Mouse (Mus musculus) MEL (cell line): ENCODE measurements at regions not wholly inside any gene's neighbourhood (a gene's known extent, or its start where the extent isn't known, plus 50 kb on each side); places are given as distances from the start of the nearest gene placed in this dataset.

Experiments used
- DNase-seq: peaks from one replicate; pipeline ENCODE4 v3.0.0; 2011; ENCODE audit warnings: low read depth, low spot score
- H3K27ac ChIP-seq: 2 replicates; pipeline ENCODE4 v1.5.1; 2012; ENCODE audit warnings: low read depth, mild to moderate bottlenecking, control low read depth, low read length, moderate library complexity; ENCODE audit not compliant: control insufficient read depth
- H3K27me3 ChIP-seq, 2 experiments: fragments of 150-350 bp in 1 of 2; sonication (generic) in 1 of 2; 2 replicates each; pipeline ENCODE4 v1.6.1; 2012; ENCODE audit warnings: low read length in 2 of 2, mild to moderate bottlenecking in 2 of 2, improper control_type of control experiment in 1 of 2, moderate library complexity in 1 of 2; ENCODE audit not compliant: insufficient read depth in 2 of 2, control insufficient read depth in 1 of 2
- H3K36me3 ChIP-seq, 2 experiments: 2 replicates each; pipeline ENCODE4 v1.6.1; 2012 to 2014; ENCODE audit warnings: low read length in 2 of 2, improper control_type of control experiment in 1 of 2, inconsistent platforms in 1 of 2, mild to moderate bottlenecking in 1 of 2; ENCODE audit not compliant: insufficient read depth in 2 of 2, control insufficient read depth in 1 of 2
- H3K4me1 ChIP-seq, 2 experiments: fragments of 150-350 bp in 1 of 2; sonication (generic) in 1 of 2; 2 replicates each; pipeline ENCODE4 v1.6.1; 2012; ENCODE audit warnings: low read length in 2 of 2, improper control_type of control experiment in 1 of 2, mild to moderate bottlenecking in 1 of 2; ENCODE audit not compliant: insufficient read depth in 2 of 2, control insufficient read depth in 1 of 2
- H3K4me3 ChIP-seq, 2 experiments: fragments of 150-350 bp in 1 of 2; sonication (generic) in 1 of 2; 2 replicates each; pipeline ENCODE4 v1.5.1; 2012; ENCODE audit warnings: low read depth in 2 of 2, low read length in 2 of 2, mild to moderate bottlenecking in 2 of 2, moderate library complexity in 2 of 2, control low read depth in 1 of 2, improper control_type of control experiment in 1 of 2; ENCODE audit not compliant: control insufficient read depth in 1 of 2, insufficient read depth in 1 of 2
- H3K79me2 ChIP-seq: 2 replicates; pipeline ENCODE4 v1.6.1; 2012; ENCODE audit warnings: mild to moderate bottlenecking, low read length, moderate library complexity; ENCODE audit not compliant: control insufficient read depth, poor library complexity, insufficient read depth
- H3K9ac ChIP-seq: 2 replicates; pipeline ENCODE4 v1.6.1; 2012; ENCODE audit warnings: low read depth, mild to moderate bottlenecking, control low read depth, low read length, moderate library complexity; ENCODE audit not compliant: control insufficient read depth, poor library complexity, severe bottlenecking
- H3K9me3 ChIP-seq: fragments of 150-350 bp; sonication (generic); replicated peaks from 2 replicates; pipeline ENCODE4 v1.6.1; 2012; ENCODE audit warnings: mild to moderate bottlenecking, low read length, improper control_type of control experiment, moderate library complexity; ENCODE audit not compliant: insufficient read depth
- BHLHE40 ChIP-seq: IDR thresholded peaks from 2 replicates; pipeline ENCODE4 v1.6.1; 2012; ENCODE audit warnings: low read depth, mild to moderate bottlenecking, inconsistent platforms, low read length, improper control_type of control experiment, borderline replicate concordance
- CTCF ChIP-seq, 3 experiments: IDR thresholded peaks in 2 of 3; conservative IDR thresholded peaks in 1 of 3; 2 replicates each; pipeline ENCODE4 v1.5.1; 2011 to 2012; ENCODE audit warnings: low read length in 3 of 3, low read depth in 2 of 3, mild to moderate bottlenecking in 2 of 3, improper control_type of control experiment in 1 of 3, inconsistent platforms in 1 of 3, mixed read lengths in 1 of 3, moderate library complexity in 1 of 3; ENCODE audit not compliant: control insufficient read depth in 1 of 3, insufficient read depth in 1 of 3, poor library complexity in 1 of 3, severe bottlenecking in 1 of 3
- E2F4 ChIP-seq: IDR thresholded peaks from 2 replicates; pipeline ENCODE4 v1.6.1; 2011; ENCODE audit warnings: low read depth, low read length, improper control_type of control experiment, borderline replicate concordance
- ELF1 ChIP-seq: IDR thresholded peaks from 2 replicates; pipeline ENCODE4 v1.6.1; 2014; ENCODE audit warnings: low read depth, mild to moderate bottlenecking, inconsistent platforms, low read length, improper control_type of control experiment, moderate library complexity
- EP300 ChIP-seq, 2 experiments: IDR thresholded peaks; 2 replicates each; pipeline ENCODE4 v1.6.1; 2011; ENCODE audit warnings: improper control_type of control experiment in 2 of 2, low read length in 2 of 2, low read depth in 1 of 2, mild to moderate bottlenecking in 1 of 2
- GABPA ChIP-seq: IDR thresholded peaks from 2 replicates; pipeline ENCODE4 v1.6.1; 2012; ENCODE audit warnings: low read depth, mild to moderate bottlenecking, inconsistent platforms, low read length, improper control_type of control experiment, moderate library complexity
- GATA1 ChIP-seq: IDR thresholded peaks from 2 replicates; pipeline ENCODE4 v1.6.1; 2011; ENCODE audit warnings: low read depth, low read length, improper control_type of control experiment
- HCFC1 ChIP-seq: IDR thresholded peaks from 2 replicates; pipeline ENCODE4 v1.6.1; 2012; ENCODE audit warnings: low read depth, mild to moderate bottlenecking, inconsistent platforms, low read length, improper control_type of control experiment, moderate library complexity
- KAT2A ChIP-seq: conservative IDR thresholded peaks from 2 replicates; pipeline ENCODE4 v1.6.1; 2012; ENCODE audit warnings: low read depth, low read length, improper control_type of control experiment, inconsistent platforms
- MAFK ChIP-seq: IDR thresholded peaks from 2 replicates; pipeline ENCODE4 v1.6.1; 2011; ENCODE audit warnings: low read depth, mild to moderate bottlenecking, low read length, improper control_type of control experiment, borderline replicate concordance
- MAX ChIP-seq: IDR thresholded peaks from 2 replicates; pipeline ENCODE4 v1.6.1; 2011; ENCODE audit warnings: low read length, improper control_type of control experiment
- MAZ ChIP-seq: IDR thresholded peaks from 2 replicates; pipeline ENCODE4 v1.6.1; 2012; ENCODE audit warnings: low read depth, mild to moderate bottlenecking, inconsistent platforms, low read length, improper control_type of control experiment
- MYC ChIP-seq: IDR thresholded peaks from 2 replicates; pipeline ENCODE4 v1.6.1; 2011; ENCODE audit warnings: low read depth, mild to moderate bottlenecking, low read length, improper control_type of control experiment, moderate library complexity
- POLR2A ChIP-seq, 2 experiments: IDR thresholded peaks; 2 replicates each; pipeline ENCODE4 v1.6.1; 2011 to 2012; ENCODE audit warnings: low read length in 2 of 2, mild to moderate bottlenecking in 2 of 2, control low read depth in 1 of 2, improper control_type of control experiment in 1 of 2, low read depth in 1 of 2, moderate library complexity in 1 of 2; ENCODE audit not compliant: control insufficient read depth in 1 of 2, insufficient read depth in 1 of 2, poor library complexity in 1 of 2
- POLR2AphosphoS2 ChIP-seq: IDR thresholded peaks from 2 replicates; pipeline ENCODE4 v1.6.1; 2011; ENCODE audit warnings: low read length, improper control_type of control experiment
- RAD21 ChIP-seq: IDR thresholded peaks from 2 replicates; pipeline ENCODE4 v1.6.1; 2011; ENCODE audit warnings: mild to moderate bottlenecking, low read depth, low read length, improper control_type of control experiment
- SIN3A ChIP-seq: IDR thresholded peaks from 2 replicates; pipeline ENCODE4 v1.6.1; 2012; ENCODE audit warnings: low read length, improper control_type of control experiment, inconsistent platforms
- SMC3 ChIP-seq: IDR thresholded peaks from 2 replicates; pipeline ENCODE4 v1.6.1; 2011; ENCODE audit warnings: low read depth, low read length, improper control_type of control experiment
- TBP ChIP-seq: IDR thresholded peaks from 2 replicates; pipeline ENCODE4 v1.8.0; 2011; ENCODE audit warnings: low read depth, low read length, improper control_type of control experiment
- TCF12 ChIP-seq: IDR thresholded peaks from 2 replicates; pipeline ENCODE4 v1.6.1; 2014; ENCODE audit warnings: low read depth, mild to moderate bottlenecking, inconsistent platforms, low read length, improper control_type of control experiment, moderate library complexity
- UBTF ChIP-seq: IDR thresholded peaks from 2 replicates; pipeline ENCODE4 v1.6.1; 2012; ENCODE audit warnings: low read depth, mild to moderate bottlenecking, inconsistent platforms, low read length, improper control_type of control experiment, moderate library complexity, borderline replicate concordance; ENCODE audit not compliant: insufficient read depth
- USF1 ChIP-seq: IDR thresholded peaks from 2 replicates; pipeline ENCODE4 v1.6.1; 2014; ENCODE audit warnings: low read depth, mild to moderate bottlenecking, inconsistent platforms, low read length, improper control_type of control experiment, moderate library complexity
- ZC3H11A ChIP-seq: IDR thresholded peaks from 2 replicates; pipeline ENCODE4 v1.6.1; 2012; ENCODE audit warnings: low read depth, mild to moderate bottlenecking, inconsistent platforms, low read length, improper control_type of control experiment
- ZKSCAN1 ChIP-seq: IDR thresholded peaks from 2 replicates; pipeline ENCODE4 v1.6.1; 2012; ENCODE audit warnings: low read depth, mild to moderate bottlenecking, inconsistent platforms, low read length, improper control_type of control experiment, moderate library complexity
- ZMIZ1 ChIP-seq: IDR thresholded peaks from 2 replicates; pipeline ENCODE4 v1.6.1; 2012; ENCODE audit warnings: low read depth, mild to moderate bottlenecking, inconsistent platforms, low read length, improper control_type of control experiment, moderate library complexity
- ZNF384 ChIP-seq: IDR thresholded peaks from 2 replicates; pipeline ENCODE4 v1.6.1; 2012; ENCODE audit warnings: low read depth, mild to moderate bottlenecking, inconsistent platforms, low read length, improper control_type of control experiment

DNA sequence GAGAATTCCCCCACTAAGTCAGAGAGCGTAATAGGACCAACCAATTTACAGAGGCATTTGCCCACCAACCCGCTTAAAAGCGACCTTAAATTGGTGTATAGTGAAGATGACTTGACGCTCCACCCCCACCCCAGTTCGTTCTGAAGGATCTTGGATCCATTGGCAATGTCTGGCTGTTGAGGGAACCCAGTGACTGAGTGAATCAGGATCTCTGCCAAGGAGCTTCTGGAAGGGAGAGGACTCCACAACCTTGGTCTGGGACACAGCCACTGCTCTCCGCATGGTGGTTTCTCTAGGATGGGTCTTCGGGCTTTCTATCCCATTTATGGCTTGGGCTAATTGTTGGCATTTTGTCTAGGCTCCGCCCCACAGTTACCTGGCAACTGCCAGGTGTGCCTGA lies 83.3 kb upstream of the Fzd10 start:
- no peak overlapping the region for H3K27ac ChIP-seq
- no peaks in the 10 kb centered on the region for H3K79me2 ChIP-seq
- DNase-seq = no peak
- no peak overlapping the region for H3K4me3 ChIP-seq
- no peaks in the 10 kb centered on the region for H3K4me1 ChIP-seq
- no peaks in the 10 kb centered on the region for H3K9me3 ChIP-seq
- TF ChIP-seq ZKSCAN1 = no peak
- TF ChIP-seq GABPA = no peak
- TF ChIP-seq POLR2A (IDR thresholded peaks at IDR 0.05; ENCODE audit: control insufficient read depth in 1 of 2, insufficient read depth in 1 of 2, low read depth in 1 of 2, low read length in 2 of 2, poor library complexity in 1 of 2) = no peak
- no peak for TF ChIP-seq KAT2A
- TF ChIP-seq TCF12 = no peak
- no peak for TF ChIP-seq SIN3A
- no peak for TF ChIP-seq UBTF
- no peak for TF ChIP-seq TBP
- TF ChIP-seq E2F4 = no peak
- TF ChIP-seq MAX = no peak
- TF ChIP-seq CTCF (IDR thresholded peaks at IDR 0.05 in 2 of 3, conservative IDR thresholded peaks at IDR 0.05 in 1 of 3; ENCODE audit: control insufficient read depth in 1 of 3, insufficient read depth in 1 of 3, low read depth in 2 of 3, low read length in 3 of 3, poor library complexity in 1 of 3, severe bottlenecking in 1 of 3) = no peak
- TF ChIP-seq ZMIZ1 = no peak
- no peak for TF ChIP-seq USF1
- H3K36me3 ChIP-seq = no peaks in the 10 kb centered on the region
- H3K27me3 ChIP-seq = no peaks in the 10 kb centered on the region
- no peak overlapping the region for H3K9ac ChIP-seq

DNA sequence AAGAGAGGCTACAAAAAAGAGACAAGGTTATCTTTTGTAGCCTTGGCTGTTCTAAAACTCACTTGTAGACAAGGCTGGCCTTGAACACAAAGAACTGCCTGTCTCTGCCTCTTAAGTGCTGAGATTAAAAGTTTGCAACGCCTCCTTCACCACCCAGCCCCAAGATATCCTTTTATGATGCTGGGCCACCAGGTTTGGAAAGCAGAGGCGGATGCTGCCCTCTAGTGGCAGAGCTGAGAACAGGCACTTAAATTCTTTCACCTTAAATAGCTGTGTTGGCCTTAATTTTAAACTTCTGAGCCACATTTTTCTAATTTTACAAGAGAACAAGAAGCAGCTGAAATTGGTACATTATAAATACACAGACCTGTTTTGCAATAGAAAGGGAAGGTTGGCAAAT lies 82.5 kb upstream of the Tmem132d start:
- peak; percentile 33 for DNase-seq
- H3K36me3 ChIP-seq = no peaks in the 10 kb centered on the region
- no peaks in the 10 kb centered on the region for H3K9me3 ChIP-seq
- no peaks in the 10 kb centered on the region for H3K4me1 ChIP-seq
- TF ChIP-seq MYC = no peak
- TF ChIP-seq ELF1 = no peak
- TF ChIP-seq RAD21 = peak; percentile 64
- TF ChIP-seq GATA1 = no peak
- TF ChIP-seq POLR2A (IDR thresholded peaks at IDR 0.05; ENCODE audit: control insufficient read depth in 1 of 2, insufficient read depth in 1 of 2, low read depth in 1 of 2, low read length in 2 of 2, poor library complexity in 1 of 2) = no peak
- no peak for TF ChIP-seq MAZ
- TF ChIP-seq SMC3 = peak; percentile 48
- no peak for TF ChIP-seq MAX
- TF ChIP-seq EP300 (IDR thresholded peaks at IDR 0.05; ENCODE audit: low read depth in 1 of 2, low read length in 2 of 2) = no peak
- TF ChIP-seq BHLHE40 = no peak
- TF ChIP-seq CTCF (IDR thresholded peaks at IDR 0.05 in 2 of 3, conservative IDR thresholded peaks at IDR 0.05 in 1 of 3; ENCODE audit: control insufficient read depth in 1 of 3, insufficient read depth in 1 of 3, low read depth in 2 of 3, low read length in 3 of 3, poor library complexity in 1 of 3, severe bottlenecking in 1 of 3) = peak; percentile 65 to 80 (median 68)
- no peak for TF ChIP-seq TCF12
- no peak for TF ChIP-seq HCFC1
- TF ChIP-seq ZNF384 = no peak
- no peak for TF ChIP-seq POLR2AphosphoS2
- 0 out of 2 replicates have a peak, but pooled peaks have one; percentile 8 for TF ChIP-seq ZC3H11A
- TF ChIP-seq MAFK = no peak
- H3K9ac ChIP-seq = no peak overlapping the region
- H3K79me2 ChIP-seq = no peaks in the 10 kb centered on the region
- no peaks in the 10 kb centered on the region for H3K27me3 ChIP-seq
- H3K4me3 ChIP-seq = no peak overlapping the region
- H3K27ac ChIP-seq = no peak overlapping the region
